Mouse (Mus musculus) lung, adult 2 months (tissue): Measurements from ENCODE around the gene Ttc30a1. TPM values are rescaled to one million over a fixed set of nuclear protein-coding genes. Genes with fewer than 3 reads are reported as not detected.
A peak's percentile ranks its signal among the peaks of the same experiment; 100 is the strongest.
"Not testable (repeated sequence)": the region's sequence is repeated elsewhere in the genome, so short reads cannot be mapped to it uniquely, and the experiment has no call there.

ENCODE experiments used
- DNase-seq: peaks from one replicate; pipeline ENCODE4 v3.0.0; 2022
- H3K4me1 ChIP-seq: fragments of 200-500 bp; 2 replicates; pipeline ENCODE4 v1.6.1; 2011; ENCODE audit warnings: low read length; ENCODE audit not compliant: control insufficient read depth, insufficient read depth
- H3K4me3 ChIP-seq: fragments of 200-500 bp; replicated peaks from 2 replicates; pipeline ENCODE3; 2011; ENCODE audit warnings: low read depth, mild to moderate bottlenecking, control low read depth, low read length; ENCODE audit errors: extremely low read depth
- CTCF ChIP-seq: fragments of 200-500 bp; IDR thresholded peaks from 2 replicates; pipeline ENCODE4 v1.5.1; 2011; ENCODE audit warnings: mild to moderate bottlenecking, low read length, control low read depth; ENCODE audit not compliant: insufficient read depth
- POLR2A ChIP-seq: fragments of 200-500 bp; IDR thresholded peaks from 2 replicates; pipeline ENCODE4 v1.6.1; 2011; ENCODE audit warnings: low read depth, mild to moderate bottlenecking, control low read depth, low read length, borderline replicate concordance; ENCODE audit errors: extremely low read depth
- WGBS: fragments of 180-500 bp; shearing (Covaris S2); methylation state at CpG from one replicate; pipeline ENCODE4 v1.1.7; 2018; 5-methylcytosine and 5-hydroxymethylcytosine counted together
- polyA plus RNA-seq: library from polyadenylated mRNA; depleted of rRNA; stranded (reverse); fragments of >200 nt; gene quantifications from 2 replicates; pipeline ENCODE4 v1.2.3, GENCODE M21; 2012

The Ttc30a1 gene
- polyA plus RNA-seq, 1 experiment: 3.0 TPM

DNA sequence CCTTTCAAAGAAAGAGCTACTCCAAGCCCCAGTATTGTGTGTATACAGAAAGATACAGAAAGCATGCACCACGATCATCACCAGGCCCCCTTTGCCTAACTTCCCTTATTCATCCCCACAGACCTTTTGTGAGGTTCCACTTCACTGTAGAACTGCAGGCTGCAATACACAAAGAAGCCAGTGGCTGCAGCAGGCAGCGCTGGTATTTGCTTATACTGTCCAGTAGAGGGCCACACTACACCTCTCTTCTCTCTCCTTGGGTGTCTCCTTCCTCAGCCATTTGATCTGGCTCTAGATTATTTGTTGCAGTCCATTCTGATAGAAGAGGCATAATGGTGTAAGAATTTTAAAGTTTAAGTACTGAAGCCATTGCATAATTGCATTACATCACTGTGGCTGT, 3.4 kb upstream of the Ttc30a1 start:
- peak; percentile 17 for DNase-seq
- Histone ChIP-seq H3K4me1 (no peaks in the 10 kb centered on the region), H3K4me3 (no peak overlapping the region)
- TF ChIP-seq POLR2A (no peak), CTCF (peak; percentile 98)
- WGBS: 0% methylated on average over 2 of the region's 2 CpGs

DNA sequence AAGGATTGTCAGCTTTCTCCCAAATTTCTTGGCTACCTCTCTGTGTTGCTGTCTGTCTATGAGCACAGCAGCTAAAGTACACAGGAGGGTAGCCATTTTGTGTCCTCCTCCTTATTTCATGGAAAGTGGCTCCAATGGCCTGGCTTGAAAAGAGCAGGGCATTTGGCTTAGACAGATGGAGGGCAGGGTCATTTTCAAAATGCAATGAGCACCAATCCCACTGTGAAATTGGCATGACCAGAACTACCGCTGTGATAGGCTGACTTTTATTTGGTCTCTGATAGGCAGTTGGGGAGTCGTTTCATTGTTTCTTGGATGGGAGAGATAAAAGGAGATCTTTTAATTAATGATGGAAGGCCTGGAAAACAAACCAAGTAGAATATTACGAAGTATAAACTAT, 2.1 kb upstream of the Ttc30a1 start:
- Histone ChIP-seq H3K4me3 (no peak overlapping the region), H3K4me1 (no peaks in the 10 kb centered on the region)
- no peak for TF ChIP-seq POLR2A
- TF ChIP-seq CTCF: no peak
- 78% methylated on average over 3 of the region's 3 CpGs for WGBS
- DNase-seq: no peak

DNA sequence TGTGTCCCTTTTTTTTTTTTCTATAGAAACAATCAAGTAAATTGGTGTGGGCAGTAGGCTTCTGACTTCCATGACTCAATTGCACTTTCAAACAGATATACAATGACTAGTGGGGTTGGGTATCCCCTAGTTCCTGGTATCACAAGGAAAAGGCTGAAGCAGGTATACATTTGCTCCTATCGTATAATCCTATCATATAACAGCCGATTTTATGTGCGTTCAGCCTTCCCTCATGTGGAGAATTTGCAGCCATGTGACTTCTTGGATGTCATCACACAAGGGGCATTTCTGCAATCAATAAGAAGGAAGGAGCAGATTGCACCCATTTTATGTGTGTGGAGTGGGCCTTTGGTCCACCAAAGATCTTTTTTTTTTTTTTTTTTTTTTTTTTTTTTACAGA, 1.3 kb upstream of the Ttc30a1 start:
- 96% methylated on average over 3 of the region's 3 CpGs for WGBS
- no peak for DNase-seq
- TF ChIP-seq CTCF: no peak
- TF ChIP-seq POLR2A: no peak
- no peak overlapping the region for H3K4me3 ChIP-seq
- no peaks in the 10 kb centered on the region for H3K4me1 ChIP-seq

DNA sequence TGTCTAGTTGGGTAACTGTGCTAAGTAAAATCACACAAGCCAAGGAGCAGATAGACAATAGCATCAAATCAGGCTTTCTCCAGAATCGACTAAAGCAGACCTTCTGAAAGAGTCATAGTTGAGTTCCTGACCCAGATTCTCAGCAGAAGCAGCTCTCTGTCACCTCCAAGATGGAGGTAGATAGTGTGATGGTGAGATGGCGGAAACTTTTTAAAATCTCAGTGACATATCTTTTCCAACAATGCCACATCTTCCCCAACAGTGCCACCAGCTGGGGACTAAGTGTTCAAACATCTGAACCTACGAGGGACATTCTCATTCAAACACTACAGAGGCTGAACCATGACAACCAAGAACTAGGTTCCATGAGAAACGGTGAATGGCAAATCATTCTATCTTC, 859 bp upstream of the Ttc30a1 start:
- H3K4me3 ChIP-seq: no peak overlapping the region
- WGBS: 97% methylated on average over 4 of the region's 4 CpGs
- H3K4me1 ChIP-seq: no peaks in the 10 kb centered on the region
- DNase-seq: no peak
- no peak for TF ChIP-seq CTCF
- no peak for TF ChIP-seq POLR2A

DNA sequence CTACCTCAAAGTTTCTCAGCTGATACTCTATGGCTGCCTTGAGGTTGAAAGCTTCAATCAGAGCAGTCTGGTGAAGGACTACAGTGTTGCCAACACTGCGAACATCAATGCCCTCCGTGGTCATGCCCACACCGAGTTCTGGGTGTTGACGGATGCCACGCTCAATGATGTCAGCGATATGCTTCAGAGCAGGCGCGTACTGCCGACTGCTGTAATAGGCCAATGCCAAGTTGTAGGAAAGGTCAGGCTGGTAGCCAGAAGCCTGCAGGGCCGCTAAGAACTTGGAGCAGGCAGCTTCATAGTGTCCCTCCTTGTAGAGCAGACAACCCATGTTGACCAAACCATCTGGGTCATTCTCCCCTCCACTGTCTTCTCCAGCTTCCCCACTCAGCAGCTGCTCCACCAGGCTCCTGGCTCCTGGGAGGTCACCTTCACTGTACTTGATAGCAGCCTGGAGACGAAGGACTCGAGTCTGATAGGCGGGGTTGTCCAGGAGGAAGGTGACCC, 781 bp downstream of the Ttc30a1 start:
- H3K4me3 ChIP-seq, DNase-seq, H3K4me1 ChIP-seq: not testable (repeated sequence)
- 96% methylated on average over 13 of the region's 13 CpGs for WGBS

DNA sequence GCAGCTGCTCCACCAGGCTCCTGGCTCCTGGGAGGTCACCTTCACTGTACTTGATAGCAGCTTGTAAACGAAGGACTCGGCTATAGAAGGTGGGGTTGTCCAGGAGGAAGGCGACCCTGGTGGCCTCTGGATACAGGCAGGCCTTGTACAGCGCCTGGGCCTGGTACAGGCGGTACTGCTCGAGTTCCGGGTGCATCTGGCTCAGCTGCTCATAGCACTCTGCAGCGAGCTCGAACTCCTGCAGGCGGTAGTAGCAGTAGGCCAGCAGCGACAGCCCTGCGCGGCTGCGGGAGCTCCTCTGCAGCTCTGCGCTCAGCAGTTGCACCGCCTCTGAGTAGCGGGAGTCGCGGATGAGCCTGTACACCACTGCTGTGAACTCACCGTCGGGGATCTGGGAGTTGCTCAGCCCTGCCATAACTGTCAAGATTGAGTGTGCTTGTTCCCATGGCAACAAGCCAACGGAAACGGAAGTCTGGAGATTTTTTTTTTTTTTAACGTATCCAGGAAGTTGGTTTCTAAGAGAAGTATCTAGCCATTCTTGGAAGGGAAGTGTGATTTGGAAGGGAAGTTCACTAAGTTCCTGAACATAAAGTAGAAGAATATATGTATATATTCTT, 3.9 kb downstream of the Ttc30a1 start, which contains the start of gene Ttc30a2:
TSS of gene Ttc30a2 (minus strand) at position 419 of the 617 bp plus-strand sequence.
- H3K4me1 ChIP-seq, H3K4me3 ChIP-seq, DNase-seq: not testable (repeated sequence)
- WGBS: 37% methylated on average over 19 of the region's 24 CpGs

DNA sequence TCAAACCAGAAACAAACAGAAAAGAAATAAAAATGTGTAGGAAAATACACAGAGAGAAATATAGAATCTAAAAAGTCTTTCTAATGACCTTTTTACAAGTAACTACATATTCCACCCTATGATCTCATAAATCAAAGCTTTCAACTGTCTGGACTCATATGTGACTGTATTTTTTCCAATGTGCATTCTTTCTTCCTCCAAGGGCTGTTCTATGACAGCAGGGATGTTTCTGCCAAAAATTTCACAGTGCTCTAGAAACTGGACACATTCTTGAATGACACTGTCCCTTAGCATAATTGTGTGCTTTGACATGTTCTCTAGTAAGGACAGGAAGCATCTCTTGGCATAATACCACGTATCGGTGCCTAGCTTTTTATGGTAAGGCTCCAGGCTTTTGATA, 5.7 kb downstream of the Ttc30a1 start:
- not testable (repeated sequence) for H3K4me3 ChIP-seq, H3K4me1 ChIP-seq, DNase-seq
- 52% methylated on average over 2 of the region's 2 CpGs for WGBS

DNA sequence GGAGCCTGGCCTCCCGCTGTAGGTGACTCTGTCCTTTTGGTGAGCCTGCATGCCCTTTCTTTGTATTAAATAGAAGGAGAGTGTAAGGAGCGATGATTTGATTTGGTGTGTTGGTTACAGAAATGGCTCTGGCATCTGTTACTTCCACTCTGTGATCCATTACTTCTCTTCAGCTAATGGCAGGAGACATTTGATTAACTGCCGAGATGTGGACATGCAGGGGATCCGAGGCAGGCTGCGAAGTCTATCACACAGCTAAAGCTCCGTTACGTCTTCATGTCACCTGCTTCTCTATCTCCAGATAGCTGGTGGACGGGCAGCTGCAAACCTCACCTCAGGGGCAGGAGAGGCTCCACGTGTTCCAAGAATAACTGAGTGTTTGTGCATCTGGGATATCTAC, 7.6 kb downstream of the Ttc30a1 start:
- TF ChIP-seq POLR2A (no peak), CTCF (no peak)

DNA sequence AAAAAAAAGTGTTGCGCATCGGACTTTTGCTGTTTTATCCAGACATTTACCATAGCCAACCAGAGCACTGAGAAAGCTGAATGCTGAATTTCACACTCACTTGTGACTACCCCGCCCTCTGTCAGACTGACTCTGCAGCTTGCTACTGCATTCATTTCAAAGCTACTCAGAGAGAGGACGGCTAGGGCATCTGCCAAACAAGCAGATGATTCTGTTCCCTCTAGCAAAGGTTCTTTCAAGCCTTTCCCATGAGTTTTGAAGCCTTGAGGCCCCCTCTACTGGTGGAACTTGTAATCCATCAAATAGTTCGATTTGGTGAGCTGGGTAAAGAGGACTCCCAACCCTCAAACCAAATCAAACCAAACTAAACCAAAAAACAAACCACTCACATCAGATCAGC, 16.8 kb downstream of the Ttc30a1 start:
- DNase-seq: peak; percentile 40
- 17% methylated on average over 5 of the region's 5 CpGs for WGBS
- H3K4me1 ChIP-seq: 0 out of 2 replicates have a peak, but pooled peaks cover 2% of the 10 kb centered on the region
- H3K4me3 ChIP-seq: peak overlapping the region; percentile 18
- TF ChIP-seq POLR2A (no peak), CTCF (peak; percentile 22; the same call in 1 of the 2 replicates)

More for the DNA sequence above, 7.6 kb downstream of the Ttc30a1 start:
- WGBS: 85% methylated on average over 9 of the region's 9 CpGs
- no peak overlapping the region for H3K4me3 ChIP-seq
- H3K4me1 ChIP-seq: no peaks in the 10 kb centered on the region
- DNase-seq: no peak

DNA sequence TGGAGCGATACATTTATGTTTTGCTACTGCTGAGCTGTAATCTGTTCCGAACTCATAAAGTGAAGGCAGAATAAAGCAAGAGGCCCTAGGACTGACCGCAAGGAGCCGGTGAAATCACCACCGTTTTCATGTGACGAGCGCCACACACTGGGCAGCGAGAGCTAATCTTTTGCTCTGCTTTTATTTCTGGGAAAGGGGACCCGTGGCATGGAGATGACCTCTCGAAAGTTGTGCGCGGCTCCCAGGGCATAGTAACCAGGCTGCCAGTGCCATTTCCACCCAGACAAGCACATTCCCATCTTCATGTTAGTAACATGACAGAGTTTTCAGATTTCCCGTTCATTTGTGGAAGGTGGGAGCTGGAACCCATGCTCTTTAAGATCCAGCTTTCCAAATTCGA, 17.3 kb downstream of the Ttc30a1 start:
- H3K4me1 ChIP-seq: 0 out of 2 replicates have a peak, but pooled peaks cover 4% of the 10 kb centered on the region
- 9% methylated on average over 14 of the region's 14 CpGs for WGBS
- TF ChIP-seq POLR2A (no peak), CTCF (peak; percentile 66)
- DNase-seq: peak; percentile 59
- no peak overlapping the region for H3K4me3 ChIP-seq
